Mouse (Mus musculus) cerebellum, adult 18-20 months (tissue): ENCODE results near the gene Tent5c.
"Not testable (repeated sequence)": the region's sequence is repeated elsewhere in the genome, so short reads cannot be mapped to it uniquely, and the experiment has no call there.

Source experiments
- DNase-seq, 2 experiments: peaks; one replicate each; pipeline ENCODE4 v3.0.0; 2021

The Tent5c gene

GRCm38 (mm10) chr3:100436756-100437155, 52.4 kb downstream of the Tent5c start:
- DNase-seq: no peak

- DNase-seq: no peak
Observed at GRCm38 (mm10) chr3:100431705-100432104, 57.4 kb downstream of the Tent5c start.

- no peak for DNase-seq
Observed at GRCm38 (mm10) chr3:100430731-100431130, 58.4 kb downstream of the Tent5c start.

GRCm38 (mm10) chr3:100430101-100430500, 59.0 kb downstream of the Tent5c start:
- no peak for DNase-seq

- no peak for DNase-seq
Observed at GRCm38 (mm10) chr3:100429667-100430066, 59.5 kb downstream of the Tent5c start.

- DNase-seq: no peak
Observed at GRCm38 (mm10) chr3:100427548-100427947, 61.6 kb downstream of the Tent5c start.

- peak; percentile 13 to 30 for DNase-seq
Observed at GRCm38 (mm10) chr3:100422392-100423167, 66.5 kb downstream of the Tent5c start.

GRCm38 (mm10) chr3:100421354-100421753, 67.8 kb downstream of the Tent5c start:
- DNase-seq: no peak

- DNase-seq: no peak
Observed at GRCm38 (mm10) chr3:100420691-100421056, 68.5 kb downstream of the Tent5c start.

- no peak for DNase-seq
Observed at GRCm38 (mm10) chr3:100419962-100420690, 69.0 kb downstream of the Tent5c start.

- DNase-seq: no peak
Observed at GRCm38 (mm10) chr3:100418387-100418786, 70.7 kb downstream of the Tent5c start.

GRCm38 (mm10) chr3:100417772-100418311, 71.3 kb downstream of the Tent5c start:
- no peak for DNase-seq

- no peak for DNase-seq
Observed at GRCm38 (mm10) chr3:100415671-100416070, 73.5 kb downstream of the Tent5c start.

- DNase-seq: not testable (repeated sequence)
Observed at GRCm38 (mm10) chr3:100413586-100413985, 75.5 kb downstream of the Tent5c start.

- no peak for DNase-seq
Observed at GRCm38 (mm10) chr3:100411945-100412344, 77.2 kb downstream of the Tent5c start.

- no peak for DNase-seq
Observed at GRCm38 (mm10) chr3:100409280-100409679, 79.8 kb downstream of the Tent5c start.

GRCm38 (mm10) chr3:100408351-100409043, 80.6 kb downstream of the Tent5c start:
- no peak for DNase-seq

GRCm38 (mm10) chr3:100402656-100403055, 86.5 kb downstream of the Tent5c start:
- DNase-seq: peak in 1 of 2 experiments; percentile 9
